Mouse (Mus musculus): ENCODE measurements at regions not wholly inside any gene's neighbourhood (a gene's known extent, or its start where the extent isn't known, plus 50 kb on each side); places are given as distances from the start of the nearest gene placed in this dataset.

DNA sequence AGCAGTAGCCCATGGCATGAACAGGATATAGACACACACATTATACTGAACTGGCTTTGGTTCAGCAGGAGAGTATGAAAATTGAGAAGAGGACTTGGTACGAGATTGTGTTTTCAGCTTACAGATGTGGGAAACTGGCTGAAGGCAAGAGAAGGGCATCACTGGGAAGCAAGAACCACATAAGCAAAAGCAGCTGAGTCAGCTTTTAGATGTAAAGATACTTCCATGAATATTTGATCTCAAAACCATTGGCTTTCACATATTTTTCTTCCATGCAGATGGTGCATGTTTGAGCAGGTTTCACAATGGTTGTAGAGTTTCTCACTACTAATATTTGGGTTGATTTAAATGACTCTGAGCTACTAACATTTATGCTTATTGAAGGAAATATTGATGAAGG, 389.9 kb downstream of the D3Ertd751e start:
- DNase-seq = no peak

DNA sequence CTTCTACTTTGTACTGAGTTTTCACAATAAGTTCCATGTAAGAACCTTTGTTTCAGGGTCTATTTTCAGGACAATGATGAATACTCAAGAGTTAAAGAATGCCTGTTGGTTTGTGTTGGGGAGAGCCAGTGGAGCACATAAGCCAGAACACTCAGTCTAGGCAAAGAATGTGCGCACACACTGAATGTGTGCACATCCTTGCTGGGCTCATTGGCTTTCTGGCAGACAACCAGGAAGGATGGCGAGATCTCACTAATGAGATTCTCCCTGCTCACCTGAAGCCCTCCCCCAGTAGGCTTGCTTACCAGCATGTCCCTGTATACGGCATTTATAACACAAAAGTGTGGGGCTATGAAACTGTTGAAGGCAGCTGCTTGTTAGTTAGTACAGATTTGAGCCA, 411.0 kb downstream of the D3Ertd751e start:
- no peak for DNase-seq

DNA sequence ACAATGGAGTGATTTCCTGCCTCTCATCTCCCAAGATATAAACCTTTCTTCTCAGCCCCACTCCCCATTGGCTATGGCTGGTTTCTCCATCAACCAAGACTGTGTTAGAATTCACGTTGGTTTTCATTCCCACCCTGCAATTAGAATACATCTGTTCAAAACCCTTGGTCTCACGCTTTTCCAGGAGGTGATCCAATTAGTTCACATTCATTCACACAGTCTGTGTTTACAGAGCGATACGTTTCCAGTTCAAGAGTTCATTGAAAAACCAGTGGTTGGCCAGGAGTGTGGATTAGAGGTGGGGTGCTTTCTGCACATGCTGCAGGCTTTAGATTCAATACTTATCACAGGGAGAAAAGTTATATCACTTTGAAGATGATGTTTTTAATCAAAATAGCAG, 412.5 kb downstream of the D3Ertd751e start:
- no peak for DNase-seq

DNA sequence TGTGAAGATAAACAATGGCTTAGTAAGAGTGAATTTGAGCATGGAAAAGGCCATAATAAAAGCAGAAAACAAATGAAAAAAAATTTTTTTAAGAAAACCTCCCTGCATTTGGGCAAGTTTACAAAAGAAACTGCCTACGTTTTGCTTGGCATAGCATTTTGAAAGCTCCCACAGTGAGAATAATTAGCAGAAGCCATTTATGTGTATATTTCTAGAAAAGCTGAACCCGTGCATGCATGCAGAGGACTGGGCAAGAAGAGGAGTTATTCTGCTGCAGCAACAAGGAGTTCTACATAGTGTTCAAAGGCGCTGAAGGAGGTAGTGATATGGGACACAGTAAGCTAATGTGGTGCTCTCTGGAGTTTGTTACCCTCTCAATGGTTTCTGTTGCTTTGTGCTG, 421.3 kb downstream of the D3Ertd751e start:
- no peak for DNase-seq

DNA sequence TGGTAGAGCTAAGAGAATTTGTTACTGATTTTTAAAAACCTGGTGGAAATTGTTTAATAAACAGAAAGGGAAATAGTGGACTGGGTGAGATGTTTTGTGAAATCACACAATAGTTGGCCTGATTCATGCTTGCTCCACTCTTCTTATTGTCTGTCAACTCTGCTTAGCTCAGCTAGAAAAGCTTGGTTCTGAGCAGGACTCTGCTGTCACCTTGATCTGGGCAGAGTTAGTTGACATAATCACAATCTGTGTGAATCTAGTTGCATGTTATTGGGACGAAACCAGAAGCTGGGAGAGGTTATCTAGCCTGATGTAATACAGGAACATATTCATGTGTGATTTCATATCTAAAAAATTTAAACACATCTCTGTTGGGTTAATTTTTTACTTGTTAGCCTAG, 456.8 kb downstream of the D3Ertd751e start:
- no peak for DNase-seq

DNA sequence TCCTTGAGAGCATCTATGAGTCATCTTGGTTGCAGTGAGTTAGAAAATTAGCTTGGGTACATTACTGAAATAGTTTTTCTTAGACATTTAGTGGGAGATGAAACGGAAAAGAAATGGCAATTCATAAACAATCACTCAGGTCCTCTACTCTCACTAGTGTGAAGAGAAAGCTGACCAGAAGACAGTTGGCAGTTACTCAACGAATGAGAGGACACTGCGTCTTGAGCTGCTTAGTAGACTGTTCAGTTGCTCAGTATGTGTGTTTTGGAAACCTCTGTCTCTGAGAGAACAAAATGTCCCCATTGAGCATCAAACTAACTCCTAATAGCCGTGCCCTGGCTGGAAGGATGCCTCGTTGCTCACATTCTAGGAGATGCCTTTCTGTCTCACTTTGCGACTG, 459.0 kb downstream of the D3Ertd751e start:
- DNase-seq = peak; percentile 10

DNA sequence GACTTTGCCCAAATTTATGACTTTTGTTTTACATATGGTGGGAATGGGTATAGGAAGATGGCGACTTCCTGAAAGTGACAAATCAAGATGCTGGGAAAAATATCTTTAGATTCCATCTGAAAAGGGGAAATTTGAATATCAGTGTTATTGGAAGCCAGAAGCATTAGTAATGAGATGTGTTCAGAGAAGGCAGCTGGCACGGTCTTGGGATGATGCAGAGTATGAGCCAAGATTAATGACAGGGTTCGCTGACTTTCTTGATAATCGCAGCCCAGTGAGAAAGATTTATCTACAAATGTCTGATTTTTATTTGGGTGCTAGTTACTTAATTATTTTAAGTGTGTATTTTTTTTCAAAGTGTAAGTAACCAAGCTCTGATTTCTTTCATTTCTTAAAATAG, 463.2 kb downstream of the D3Ertd751e start:
- no peak for DNase-seq

DNA sequence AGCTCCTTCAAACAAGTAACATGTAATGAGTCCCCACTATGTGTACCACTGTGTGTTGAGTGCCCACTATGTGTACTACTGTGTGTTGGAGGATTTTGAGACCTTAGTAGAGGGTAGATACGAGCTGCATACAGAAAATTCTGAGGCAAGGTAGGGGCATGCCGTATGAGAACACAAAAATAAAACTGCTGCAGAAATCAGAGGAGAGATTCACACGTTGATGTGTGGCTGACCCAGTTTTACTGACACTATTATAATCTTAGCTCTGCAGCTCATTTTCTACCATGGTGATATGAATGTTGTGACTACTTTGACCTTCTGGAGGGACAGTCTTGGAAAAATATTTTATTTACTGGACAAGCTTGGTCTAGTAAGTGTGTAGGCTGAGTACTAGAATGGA, 469.0 kb downstream of the D3Ertd751e start:
- DNase-seq = no peak

DNA sequence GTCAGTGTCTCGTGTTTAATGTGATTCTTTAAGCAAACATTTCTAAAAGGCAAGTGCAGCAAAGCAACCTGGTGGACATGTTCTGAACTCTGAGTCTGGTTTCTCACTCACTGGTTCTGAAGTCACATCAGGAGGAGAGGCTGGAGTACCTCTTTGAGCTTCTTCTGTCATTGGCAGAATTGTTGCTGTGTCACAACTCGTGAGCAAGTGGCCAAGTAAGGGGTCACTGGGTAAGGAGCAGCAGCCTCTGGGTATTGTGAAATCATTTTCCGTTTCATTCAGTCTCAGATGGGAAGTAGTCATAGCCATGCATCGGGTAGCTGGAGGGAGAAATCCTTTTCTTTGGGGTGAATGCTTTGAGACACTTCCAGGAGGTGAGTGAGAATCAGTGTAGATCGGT, 470.0 kb downstream of the D3Ertd751e start:
- DNase-seq = no peak

DNA sequence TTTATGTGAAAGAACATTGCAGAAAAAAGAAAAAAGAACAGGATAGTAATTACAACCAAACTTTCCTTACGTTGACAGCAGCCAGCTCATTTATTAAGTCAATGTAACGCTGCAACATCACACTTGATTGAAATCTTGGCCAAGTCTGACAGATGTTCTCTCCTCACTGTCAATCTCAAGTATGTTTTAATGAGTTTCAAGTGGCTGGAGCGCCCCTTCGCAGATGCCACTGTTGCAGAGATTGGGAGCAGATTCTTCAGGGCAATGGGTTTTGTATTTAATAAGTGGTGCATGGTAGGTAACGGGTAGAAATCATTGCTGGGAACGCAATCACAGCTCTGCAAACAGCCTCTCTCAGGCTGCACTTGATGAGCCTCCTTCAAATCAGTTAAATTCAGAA, 470.8 kb downstream of the D3Ertd751e start:
- no peak for DNase-seq

DNA sequence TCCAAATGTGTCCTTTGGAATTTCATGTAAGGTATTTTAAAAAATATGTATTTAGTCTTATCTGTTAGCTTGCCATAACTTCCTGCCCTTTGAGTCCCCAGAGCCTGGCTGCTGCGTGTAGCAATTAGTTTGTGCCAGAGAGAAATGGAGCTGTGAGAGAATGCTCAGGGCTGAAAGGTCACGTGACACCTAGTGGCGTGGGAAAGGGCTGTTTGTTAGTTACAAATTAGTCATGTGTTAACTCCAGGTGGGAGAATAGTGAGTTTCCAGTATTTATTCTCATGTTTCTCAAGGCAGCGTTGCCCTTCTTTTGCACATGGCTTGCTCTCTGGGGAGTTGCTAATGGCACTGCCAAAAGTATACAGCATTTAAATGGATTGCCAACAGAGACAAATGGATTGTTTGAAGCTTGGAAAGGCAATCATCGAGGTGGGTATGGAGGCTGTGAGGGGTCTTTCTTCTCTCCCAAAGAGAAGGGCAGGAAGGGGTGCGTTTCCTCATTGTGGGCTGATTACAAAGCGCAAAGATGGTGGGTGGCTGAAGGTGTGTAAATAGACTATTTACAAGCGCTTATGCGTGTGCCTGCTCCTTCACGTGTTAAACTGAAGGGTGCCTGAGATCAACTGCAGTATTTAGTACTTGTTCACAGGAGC, 472.3 kb downstream of the D3Ertd751e start:
- DNase-seq = no peak

DNA sequence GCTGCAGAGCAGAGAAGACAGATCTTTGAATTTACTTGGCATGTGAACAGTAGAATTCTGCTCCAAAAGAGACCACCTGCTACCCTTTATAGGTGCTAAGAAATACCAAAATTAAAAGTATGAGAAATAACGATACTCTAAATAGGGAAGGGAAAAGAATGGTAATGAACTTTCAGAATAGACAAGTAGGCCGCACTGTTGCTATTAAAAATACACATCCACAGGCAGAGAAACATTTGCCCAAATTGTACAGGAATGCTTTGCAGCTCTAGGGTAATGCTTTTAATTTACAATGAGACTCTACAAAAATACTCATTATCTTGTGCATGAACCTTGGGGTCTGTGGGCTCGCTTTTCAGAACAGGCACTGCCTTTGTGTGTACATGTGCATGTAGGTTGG, 476.3 kb downstream of the D3Ertd751e start:
- no peak for DNase-seq

DNA sequence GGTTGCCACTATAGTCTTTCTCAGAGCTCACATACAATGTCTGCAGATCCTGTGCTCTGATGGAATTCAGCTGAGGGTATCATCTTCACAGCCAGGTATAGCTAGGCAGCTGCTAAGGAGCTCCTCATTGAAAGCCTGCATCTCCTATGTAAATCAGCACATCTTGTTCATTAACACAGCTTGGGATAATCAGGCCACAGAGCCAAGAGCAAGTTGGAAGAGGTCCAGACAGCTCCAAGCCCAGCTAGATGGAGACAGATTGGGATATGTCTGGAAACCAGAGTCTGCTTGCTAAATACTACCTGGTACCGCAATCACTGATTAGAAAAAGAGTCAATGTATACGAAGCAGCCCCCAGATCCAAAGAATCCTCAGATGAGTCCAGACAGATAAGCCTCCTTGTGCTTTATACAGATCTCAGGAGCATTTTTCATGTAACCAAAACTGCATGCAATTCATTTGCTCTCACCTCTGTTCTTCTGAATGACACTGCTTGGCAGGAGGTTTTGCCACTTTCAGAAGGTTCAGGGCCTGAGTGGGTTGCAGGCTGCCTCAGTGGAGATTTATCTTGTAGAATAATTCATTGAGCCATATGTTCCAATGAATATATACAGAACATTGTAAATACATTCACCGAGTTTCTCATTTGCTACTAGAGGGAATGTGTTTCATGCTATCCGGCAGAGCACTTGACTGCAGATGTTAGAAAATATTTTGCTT, 485.4 kb downstream of the D3Ertd751e start:
- DNase-seq = no peak

DNA sequence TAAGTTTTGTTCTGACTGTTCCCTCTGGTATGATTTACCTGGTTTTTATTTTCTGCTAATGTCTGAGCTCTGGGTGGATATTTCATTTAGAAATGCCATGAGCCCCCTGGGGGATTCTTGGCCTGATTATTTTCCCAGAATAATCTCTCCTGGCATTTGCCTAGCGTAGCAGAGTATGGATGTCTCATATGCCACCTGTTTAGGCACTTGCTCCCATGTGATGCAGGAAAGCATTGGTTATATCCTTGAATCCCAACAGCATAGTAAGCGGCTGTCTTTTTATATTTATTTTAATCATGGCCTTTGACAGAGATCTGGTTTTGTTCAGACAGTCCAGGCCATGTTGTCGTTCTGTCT, 486.0 kb downstream of the D3Ertd751e start:
- DNase-seq = no peak

DNA sequence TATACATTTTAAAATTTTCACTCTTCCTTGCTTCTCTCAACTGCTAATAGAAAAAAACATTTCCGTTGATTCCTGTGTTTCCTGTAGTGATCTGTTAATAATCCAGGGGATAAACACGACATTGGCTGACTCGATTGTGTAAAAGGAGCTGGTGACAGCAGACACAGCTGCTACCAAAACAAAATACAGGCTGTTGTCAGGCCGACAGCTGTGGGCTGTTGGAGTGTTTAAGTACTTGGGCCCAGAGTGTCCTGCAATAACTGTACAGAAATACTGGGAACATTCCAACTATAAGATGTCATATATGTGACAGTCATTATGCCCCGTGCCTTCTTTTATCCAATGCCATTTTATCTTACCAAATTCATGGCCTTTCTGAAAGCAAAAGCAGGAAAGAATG, 489.9 kb downstream of the D3Ertd751e start:
- DNase-seq = no peak

DNA sequence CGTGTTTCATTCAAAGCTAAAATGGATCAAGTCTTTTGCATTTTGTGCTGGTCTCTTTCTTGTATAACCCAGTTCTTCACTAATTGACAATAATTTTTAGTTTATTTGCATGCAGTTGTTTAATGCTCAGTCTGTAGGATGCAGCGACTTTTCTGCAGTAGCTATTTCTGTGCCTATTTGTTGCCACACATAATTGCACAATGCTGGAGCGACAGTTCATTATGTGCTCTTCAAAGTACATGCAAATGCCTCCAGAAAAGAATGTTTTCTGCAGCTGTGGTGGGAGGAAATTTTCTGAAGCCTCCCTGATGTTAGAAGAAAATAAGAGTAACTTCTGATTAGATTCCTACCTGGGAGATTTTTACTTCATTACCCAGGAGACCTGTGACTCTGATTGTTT, 491.3 kb downstream of the D3Ertd751e start:
- DNase-seq = no peak

DNA sequence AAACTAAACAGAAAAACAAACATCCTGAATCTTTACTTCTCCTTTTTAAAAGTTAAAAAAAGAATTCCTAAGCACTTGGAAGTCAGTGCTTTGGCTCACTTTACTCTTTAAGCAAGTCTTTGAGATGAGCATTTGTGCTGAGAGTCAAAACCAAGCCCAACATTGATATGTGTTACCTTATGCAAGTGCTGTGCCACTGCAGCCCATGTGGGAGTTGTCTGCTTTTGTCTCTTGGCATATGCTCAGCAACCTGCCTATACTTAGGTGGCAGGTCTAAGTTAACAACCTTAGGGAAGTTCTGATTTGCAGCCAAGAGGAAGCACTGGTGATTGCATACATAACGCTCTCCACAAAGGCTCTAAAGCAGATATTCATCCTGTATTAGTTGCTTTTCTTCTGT, 493.1 kb downstream of the D3Ertd751e start:
- DNase-seq = no peak
